Mouse (Mus musculus): ENCODE measurements around the gene Yes1. TPM values are rescaled to one million over a fixed set of nuclear protein-coding genes. Genes with fewer than 3 reads are reported as not detected.

The Yes1 gene
- total RNA-seq, 1 experiment from 2014 or later: 3.1 TPM

Other genes with a start within 250 kb of the Yes1 start
- 241 and 271 TPM in 2 replicates for gene Ppp1cb, start 152.3 kb upstream of the Yes1 start, total RNA-seq (2017)
- 42.5 and 44.1 TPM in 2 replicates for gene Pisd, start 174.5 kb downstream of the Yes1 start, total RNA-seq (2017)
- gene Gm20671, start 215.9 kb downstream of the Yes1 start, total RNA-seq (2017): 7.3 and 8.1 TPM in 2 replicates
- gene Prr14l, start 243.1 kb downstream of the Yes1 start, total RNA-seq (2017): 53.8 and 58.6 TPM in 2 replicates

Measured in neutrophil, adult 5-6 weeks (primary cell).